Mouse (Mus musculus): Measurements from ENCODE around the gene Milr1. TPM values are rescaled to one million over a fixed set of nuclear protein-coding genes. Genes with fewer than 3 reads are reported as not detected.

Milr1 gene
- polyA plus RNA-seq, 1 experiment from 2014 or later = 2.7 TPM

- Histone ChIP-seq H3K4me3 (no peak overlapping the region), H3K4me1 (peaks cover 37% of the 10 kb centered on the region), H3K9me3 (replicated peaks) (no peaks in the 10 kb centered on the region), H3K27me3 (replicated peaks) (no peaks in the 10 kb centered on the region), H3K27ac (no peak overlapping the region), H3K36me3 (no peaks in the 10 kb centered on the region), H3K4me2 (no peak overlapping the region), H3K9ac (no peak overlapping the region)
- ATAC-seq = no peak
- WGBS (ENCODE audit: insufficient replicate concordance) = 66% methylated on average over 3 of the region's 3 CpGs
These were observed 8.0 kb downstream of the Milr1 start for GRCm38 (mm10) chr11:106759028-106759427.

DNA sequence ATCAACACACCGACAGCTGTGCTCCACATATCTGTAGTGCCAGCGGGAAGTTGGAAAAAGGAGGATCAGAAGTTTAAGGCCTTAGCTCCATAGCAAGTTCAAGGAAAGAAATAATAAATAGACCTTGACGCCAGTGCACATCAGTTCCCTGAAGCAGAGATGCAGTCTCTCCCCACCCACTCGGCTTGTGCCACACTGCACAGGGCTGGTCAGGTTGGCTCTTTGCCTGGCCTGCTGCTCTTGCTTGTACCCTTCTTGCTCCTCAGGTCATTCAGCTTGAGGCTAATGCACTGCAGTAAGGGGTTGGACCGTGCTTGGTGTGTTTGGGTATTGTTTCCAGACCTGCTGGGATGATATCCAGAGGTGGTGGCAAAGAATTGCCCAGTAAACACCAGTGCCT is 9.5 kb downstream of the Milr1 start:
- Histone ChIP-seq H3K4me1 (peaks cover 40% of the 10 kb centered on the region), H3K9ac (no peak overlapping the region), H3K27me3 (replicated peaks) (no peaks in the 10 kb centered on the region), H3K36me3 (peaks cover 10% of the 10 kb centered on the region; the same call in 1 of the 2 replicates), H3K4me3 (no peak overlapping the region), H3K27ac (0 out of 2 replicates have a peak overlapping the region, but pooled peaks have one; percentile 7), H3K9me3 (replicated peaks) (no peaks in the 10 kb centered on the region), H3K4me2 (no peak overlapping the region)
- WGBS (ENCODE audit: insufficient replicate concordance) = 81% methylated on average over 5 of the region's 5 CpGs
- no peak for ATAC-seq

DNA sequence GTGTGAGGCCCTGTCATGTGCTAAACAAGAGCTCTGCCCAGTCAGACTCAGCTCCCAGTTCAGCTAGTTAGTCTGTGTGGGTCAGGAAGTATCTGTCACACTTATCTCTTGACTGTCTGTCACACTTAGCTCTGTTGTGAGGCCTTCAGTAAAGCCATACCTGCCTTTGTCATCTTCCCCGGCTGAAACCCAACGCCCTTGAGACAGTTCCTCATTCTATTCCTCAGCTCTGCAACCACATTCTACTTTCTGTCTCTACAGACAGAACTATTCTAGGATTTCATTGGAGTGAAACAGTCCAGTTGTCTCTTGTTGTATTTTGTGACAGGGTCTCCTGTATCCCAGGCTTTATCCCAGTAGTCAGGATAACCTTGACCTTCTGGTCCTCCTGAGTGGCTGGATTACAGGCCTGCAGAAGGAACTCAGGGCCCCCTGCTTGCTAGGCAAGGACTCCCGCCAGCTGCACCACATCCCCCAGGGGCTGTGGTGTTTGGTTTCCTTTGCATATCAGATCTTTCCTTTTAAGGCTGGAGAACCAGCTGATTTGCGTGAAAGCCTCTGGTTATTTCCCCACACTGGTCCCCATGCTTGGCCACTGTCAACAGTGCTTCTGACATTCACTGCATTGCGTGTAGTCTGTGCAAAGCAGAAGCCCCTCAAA is 11.2 kb downstream of the Milr1 start:
- no peak overlapping the region for H3K4me2 ChIP-seq
- H3K4me1 ChIP-seq = peaks cover 40% of the 10 kb centered on the region
- peaks cover 26% of the 10 kb centered on the region for H3K36me3 ChIP-seq
- H3K9ac ChIP-seq = no peak overlapping the region
- 15% methylated on average over 5 of the region's 5 CpGs for WGBS (ENCODE audit: insufficient replicate concordance)
- peak overlapping the region; percentile 64 for H3K27ac ChIP-seq
- no peaks in the 10 kb centered on the region for H3K27me3 ChIP-seq (replicated peaks)
- no peaks in the 10 kb centered on the region for H3K9me3 ChIP-seq (replicated peaks)
- ATAC-seq = peak; percentile 50; the same call in 1 of the 2 replicates
- no peak overlapping the region for H3K4me3 ChIP-seq

- Histone ChIP-seq H3K4me3 (no peak overlapping the region), H3K4me2 (no peak overlapping the region), H3K9me3 (replicated peaks) (peaks cover 4% of the 10 kb centered on the region; the same call in 1 of the 2 replicates), H3K9ac (no peak overlapping the region), H3K27me3 (replicated peaks) (no peaks in the 10 kb centered on the region), H3K36me3 (peaks cover 31% of the 10 kb centered on the region), H3K4me1 (peaks cover 35% of the 10 kb centered on the region), H3K27ac (peak overlapping the region; percentile 64)
- 0 out of 2 replicates have a peak, but pooled peaks have one; percentile 9 for ATAC-seq
- WGBS (ENCODE audit: insufficient replicate concordance) = 44% methylated on average over 9 of the region's 9 CpGs
These were observed 11.8 kb downstream of the Milr1 start for GRCm38 (mm10) chr11:106762800-106763185.

DNA sequence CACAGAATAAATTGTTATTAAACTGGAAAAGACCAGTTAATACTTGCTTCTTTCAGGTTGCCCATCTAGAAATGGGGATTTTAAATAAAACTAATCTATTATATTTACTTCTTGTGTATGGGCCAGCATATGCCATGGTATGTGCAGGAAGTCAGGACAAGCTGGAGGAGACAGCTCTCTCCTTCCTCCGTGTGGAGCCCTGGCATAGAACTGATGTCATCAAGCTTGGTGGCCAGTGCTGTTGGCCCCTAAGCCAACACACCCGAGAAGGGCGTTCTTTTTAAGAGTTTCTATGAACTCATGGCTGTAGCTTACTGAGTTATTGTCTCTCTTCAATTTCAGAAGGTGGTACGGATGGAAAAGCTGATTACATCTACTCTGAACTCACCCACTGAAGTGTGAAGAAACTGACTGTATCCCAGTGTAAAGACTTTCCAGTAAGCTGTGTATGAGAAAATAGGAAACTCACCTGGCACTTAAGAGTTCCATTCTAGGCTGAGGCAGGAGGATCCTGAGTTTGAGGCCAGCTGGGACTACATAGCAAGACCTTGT is 15.7 kb downstream of the Milr1 start:
- ATAC-seq = no peak
- no peaks in the 10 kb centered on the region for H3K27me3 ChIP-seq (replicated peaks)
- no peak overlapping the region for H3K4me2 ChIP-seq
- H3K4me3 ChIP-seq = no peak overlapping the region
- H3K4me1 ChIP-seq = peaks cover 33% of the 10 kb centered on the region
- peaks cover 10% of the 10 kb centered on the region; the same call in 1 of the 2 replicates for H3K9me3 ChIP-seq (replicated peaks)
- 77% methylated on average over 4 of the region's 4 CpGs for WGBS (ENCODE audit: insufficient replicate concordance)
- H3K36me3 ChIP-seq = peaks cover 69% of the 10 kb centered on the region
- H3K27ac ChIP-seq = no peak overlapping the region
- H3K9ac ChIP-seq = no peak overlapping the region

GRCm38 (mm10) chr11:106767516-106767915 is 16.5 kb downstream of the Milr1 start:
- Histone ChIP-seq H3K4me1 (peaks cover 25% of the 10 kb centered on the region), H3K36me3 (peaks cover 78% of the 10 kb centered on the region), H3K4me3 (no peak overlapping the region), H3K9ac (no peak overlapping the region), H3K4me2 (no peak overlapping the region), H3K27me3 (replicated peaks) (no peaks in the 10 kb centered on the region), H3K27ac (no peak overlapping the region), H3K9me3 (replicated peaks) (peaks cover 10% of the 10 kb centered on the region; the same call in 1 of the 2 replicates)
- no peak for ATAC-seq
- 84% methylated on average over 4 of the region's 4 CpGs for WGBS (ENCODE audit: insufficient replicate concordance)

GRCm38 (mm10) chr11:106770195-106770974 is 19.4 kb downstream of the Milr1 start:
- no peak overlapping the region for H3K4me2 ChIP-seq
- 66% methylated on average over 9 of the region's 9 CpGs for WGBS (ENCODE audit: insufficient replicate concordance)
- peaks cover 6% of the 10 kb centered on the region; the same call in 1 of the 2 replicates for H3K4me1 ChIP-seq
- no peaks in the 10 kb centered on the region for H3K27me3 ChIP-seq (replicated peaks)
- peaks cover 10% of the 10 kb centered on the region; the same call in 1 of the 2 replicates for H3K9me3 ChIP-seq (replicated peaks)
- no peak overlapping the region for H3K27ac ChIP-seq
- H3K36me3 ChIP-seq = peaks cover 98% of the 10 kb centered on the region
- H3K9ac ChIP-seq = no peak overlapping the region
- H3K4me3 ChIP-seq = no peak overlapping the region
- peak; percentile 65 for ATAC-seq

DNA sequence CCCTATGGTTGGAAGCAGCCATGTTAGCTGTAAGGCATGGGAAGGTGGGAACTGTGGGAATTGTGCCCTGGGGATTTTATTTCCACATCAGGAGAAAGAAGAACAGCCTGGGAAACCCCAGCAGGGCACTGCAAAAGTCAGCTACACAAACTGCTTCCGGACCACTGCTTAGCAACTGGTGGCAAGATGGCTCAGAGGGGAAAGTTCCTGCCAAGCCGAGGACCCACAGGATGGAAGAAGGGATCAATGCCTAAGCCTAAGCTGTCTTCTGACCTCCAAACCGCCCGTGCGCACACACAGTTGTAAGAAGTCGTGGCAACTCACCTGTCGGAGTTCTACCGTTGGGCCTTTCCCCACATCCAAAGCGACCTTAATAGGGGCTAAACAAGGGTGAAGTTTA is 22.0 kb downstream of the Milr1 start:
- Histone ChIP-seq H3K4me2 (no peak overlapping the region), H3K4me1 (peaks cover 23% of the 10 kb centered on the region), H3K9me3 (replicated peaks) (peaks cover 4% of the 10 kb centered on the region; the same call in 1 of the 2 replicates), H3K9ac (no peak overlapping the region), H3K4me3 (no peak overlapping the region), H3K27me3 (replicated peaks) (no peaks in the 10 kb centered on the region), H3K36me3 (peaks cover 93% of the 10 kb centered on the region), H3K27ac (no peak overlapping the region)
- ATAC-seq = no peak
- 85% methylated on average over 9 of the region's 9 CpGs for WGBS (ENCODE audit: insufficient replicate concordance)

DNA sequence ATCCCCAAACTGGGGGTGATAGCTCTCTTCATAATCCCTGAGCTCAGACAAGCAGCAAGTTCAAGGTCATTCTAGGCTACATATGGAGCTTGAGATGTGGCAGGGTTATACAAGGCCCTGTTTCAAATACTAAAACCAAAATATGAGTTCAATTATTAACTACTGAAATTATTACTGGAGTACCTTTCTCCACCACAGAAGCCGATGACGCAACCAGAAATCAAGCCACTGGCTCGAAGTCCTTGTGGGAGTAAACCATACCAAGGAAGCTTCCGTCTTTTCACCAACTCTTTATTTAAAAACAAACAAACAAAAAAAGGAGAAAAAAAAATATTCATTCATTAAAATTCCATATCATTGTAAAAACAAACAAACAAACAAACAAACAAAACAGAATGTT is 25.9 kb downstream of the Milr1 start:
- WGBS (ENCODE audit: insufficient replicate concordance) = 81% methylated on average over 4 of the region's 4 CpGs
- ATAC-seq = no peak
- Histone ChIP-seq H3K4me3 (no peak overlapping the region), H3K4me2 (no peak overlapping the region), H3K27me3 (replicated peaks) (no peaks in the 10 kb centered on the region), H3K4me1 (peaks cover 37% of the 10 kb centered on the region), H3K9me3 (replicated peaks) (no peaks in the 10 kb centered on the region), H3K9ac (no peak overlapping the region), H3K27ac (no peak overlapping the region), H3K36me3 (peaks cover 76% of the 10 kb centered on the region)

DNA sequence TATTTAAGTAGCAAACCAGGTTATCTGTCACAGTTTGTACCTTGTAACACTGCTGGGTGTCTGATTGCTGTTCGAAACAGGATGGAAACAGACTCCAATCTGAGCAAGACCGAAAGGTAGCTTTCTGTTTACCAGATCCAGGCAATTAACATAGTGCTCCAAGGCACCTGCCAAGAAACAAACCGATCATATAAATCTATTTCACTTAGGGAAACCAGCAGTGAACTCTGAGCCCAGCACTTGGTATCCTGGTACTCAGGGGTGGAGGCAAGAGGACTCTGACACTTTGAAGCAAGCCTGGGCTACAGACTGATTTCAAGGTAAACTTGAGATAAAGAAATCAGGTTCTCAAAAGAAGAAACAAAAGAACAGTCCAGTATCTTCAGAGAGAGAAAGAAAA is 26.4 kb downstream of the Milr1 start:
- Histone ChIP-seq H3K27ac (no peak overlapping the region), H3K9ac (peak overlapping the region; percentile 36; the same call in 1 of the 2 replicates), H3K27me3 (replicated peaks) (no peaks in the 10 kb centered on the region), H3K4me2 (peak overlapping the region; percentile 87), H3K4me1 (peaks cover 42% of the 10 kb centered on the region), H3K9me3 (replicated peaks) (no peaks in the 10 kb centered on the region), H3K4me3 (0 out of 2 replicates have a peak overlapping the region, but pooled peaks have one; percentile 16), H3K36me3 (peaks cover 76% of the 10 kb centered on the region)
- ATAC-seq = no peak
- 87% methylated on average over 3 of the region's 3 CpGs for WGBS (ENCODE audit: insufficient replicate concordance)

- no peak overlapping the region for H3K9ac ChIP-seq
- peaks cover 76% of the 10 kb centered on the region for H3K36me3 ChIP-seq
These were observed 27.1 kb downstream of the Milr1 start for GRCm38 (mm10) chr11:106778132-106778531.

More at GRCm38 (mm10) chr11:106778132-106778531, 27.1 kb downstream of the Milr1 start:
- Histone ChIP-seq H3K4me1 (peaks cover 45% of the 10 kb centered on the region), H3K27me3 (replicated peaks) (no peaks in the 10 kb centered on the region), H3K9me3 (replicated peaks) (no peaks in the 10 kb centered on the region), H3K4me2 (peak overlapping the region; percentile 87), H3K4me3 (peak overlapping the region; percentile 80), H3K27ac (no peak overlapping the region)
- ATAC-seq = no peak
- 67% methylated on average over 7 of the region's 7 CpGs for WGBS (ENCODE audit: insufficient replicate concordance)

Data from liver, embryonic 12.5 days (tissue).